ENCODE assay signal across 12 mouse cellular contexts in the genomic region with DNA sequence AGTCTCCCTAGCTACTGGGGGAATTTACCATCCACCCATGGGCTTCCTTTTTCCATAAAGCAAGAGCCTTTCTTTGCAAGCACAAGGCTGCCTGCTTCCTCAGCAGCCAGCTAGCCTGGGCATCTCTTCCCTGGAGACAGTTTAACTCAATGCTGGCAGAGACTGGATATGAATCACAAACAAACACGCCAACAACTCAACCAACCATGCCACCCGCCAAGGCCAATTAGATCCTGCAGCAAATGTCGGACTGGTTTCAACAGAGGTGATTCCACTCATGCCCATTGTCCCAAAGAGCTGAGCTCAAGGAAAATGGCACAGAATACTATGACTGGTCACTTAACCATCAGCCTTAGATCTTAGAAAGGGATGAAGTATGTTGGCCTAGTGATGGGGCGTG.
"Had no signal": no experiment of that assay in that cellular context is flagged by ENCODE, and none has a peak within 500 bp of the region (broad histone marks: within the 10 kb centered on the region; RNA-seq: fewer than 3 reads in every experiment).

No protein-coding gene starts in this region.

- H3K9ac ChIP-seq: limb, embryonic 13.5 days; liver, embryonic 14.5 days; midbrain, embryonic 12.5 days had no signal

- H3K4me2 ChIP-seq: limb, embryonic 13.5 days; midbrain, embryonic 12.5 days had no signal

- H3K9me3 ChIP-seq: limb, embryonic 13.5 days; midbrain, embryonic 12.5 days had no signal

- H3K4me3 ChIP-seq: limb, embryonic 13.5 days; midbrain, embryonic 12.5 days had no signal

- H3K4me1 ChIP-seq: limb, embryonic 13.5 days; midbrain, embryonic 12.5 days had no signal

- H3K27ac ChIP-seq: kidney, postnatal 0 days; limb, embryonic 13.5 days; liver, embryonic 14.5 days; midbrain, embryonic 12.5 days had no signal

- DNase-seq: kidney, postnatal 36 days; layer of hippocampus, adult 9-11 months; layer of hippocampus, postnatal 36 days; left cerebral cortex, postnatal 4 days; lung, adult 18-20 months; right cerebral cortex, adult 18-20 months; right cerebral cortex, postnatal 25 days; thymus, postnatal 36 days had no signal

- H3K36me3 ChIP-seq: limb, embryonic 13.5 days; midbrain, embryonic 12.5 days had no signal

- H3K27me3 ChIP-seq: limb, embryonic 13.5 days; midbrain, embryonic 12.5 days had no signal
